Mouse (Mus musculus) CH12.LX (cell line): ENCODE results near the gene Card9. TPM values are rescaled to one million over a fixed set of nuclear protein-coding genes. Genes with fewer than 3 reads are reported as not detected.
A peak's percentile ranks its signal among the peaks of the same experiment; 100 is the strongest.

ENCODE experiments used
- DNase-seq: peaks from one replicate; pipeline ENCODE4 v3.0.0-alpha.2; 2013; ENCODE audit errors: extremely low read depth
- H3K27ac ChIP-seq: 2 replicates; pipeline ENCODE4 v1.5.1; 2012; ENCODE audit warnings: low read depth, mild to moderate bottlenecking, control low read depth, moderate library complexity; ENCODE audit not compliant: insufficient read depth
- H3K27me3 ChIP-seq: replicated peaks from 2 replicates; pipeline ENCODE3; 2012; ENCODE audit warnings: inconsistent platforms
- H3K36me3 ChIP-seq, 2 experiments: replicated peaks in 1 of 2; 2 replicates each; pipeline versions ENCODE3 to v1.6.1; 2012; ENCODE audit warnings: inconsistent platforms in 1 of 2, low read length in 1 of 2, mild to moderate bottlenecking in 1 of 2, mixed read lengths in 1 of 2, moderate library complexity in 1 of 2; ENCODE audit not compliant: control insufficient read depth in 1 of 2, insufficient read depth in 1 of 2
- H3K4me1 ChIP-seq, 2 experiments: 2 replicates each; pipeline ENCODE4 v1.6.1; 2012; ENCODE audit warnings: inconsistent platforms in 1 of 2, moderate library complexity in 1 of 2; ENCODE audit not compliant: insufficient read depth in 2 of 2, control insufficient read depth in 1 of 2
- H3K4me2 ChIP-seq: 2 replicates; pipeline ENCODE4 v1.6.1; 2012; ENCODE audit warnings: low read depth, mild to moderate bottlenecking, control low read depth; ENCODE audit not compliant: poor library complexity, insufficient read depth, severe bottlenecking
- H3K4me3 ChIP-seq, 3 experiments: fragments of 150-350 bp in 1 of 3; sonication (generic) in 1 of 3; replicated peaks in 1 of 3; 2 replicates each; pipeline versions ENCODE3 to v1.5.1; 2011 to 2012; ENCODE audit warnings: low read depth in 2 of 3, low read length in 2 of 3, mild to moderate bottlenecking in 2 of 3, moderate library complexity in 2 of 3, control low read depth in 1 of 3, improper control_type of control experiment in 1 of 3, inconsistent platforms in 1 of 3, mixed read lengths in 1 of 3; ENCODE audit not compliant: poor library complexity in 1 of 3
- H3K79me2 ChIP-seq: replicated peaks from 2 replicates; pipeline ENCODE4 v1.6.1; 2012; ENCODE audit warnings: mild to moderate bottlenecking, moderate library complexity; ENCODE audit not compliant: control insufficient read depth, poor library complexity, insufficient read depth, severe bottlenecking; ENCODE audit errors: extremely low read depth
- H3K9ac ChIP-seq: 2 replicates; pipeline ENCODE4 v1.6.1; 2012; ENCODE audit warnings: low read depth, mild to moderate bottlenecking, control low read depth, moderate library complexity; ENCODE audit not compliant: insufficient read depth
- H3K9me3 ChIP-seq: replicated peaks from 2 replicates; pipeline ENCODE3; 2012; ENCODE audit warnings: low read length, inconsistent platforms, mixed read lengths
- BHLHE40 ChIP-seq: IDR thresholded peaks from 2 replicates; pipeline ENCODE4 v1.6.1; 2011; ENCODE audit warnings: mild to moderate bottlenecking, low read depth, low read length, improper control_type of control experiment
- ELF1 ChIP-seq: IDR thresholded peaks from 2 replicates; pipeline ENCODE4 v1.6.1; 2014; ENCODE audit warnings: low read depth, mild to moderate bottlenecking, inconsistent platforms, low read length, improper control_type of control experiment
- GABPA ChIP-seq: IDR thresholded peaks from 2 replicates; pipeline ENCODE4 v1.6.1; 2012; ENCODE audit warnings: low read depth, low read length, improper control_type of control experiment, inconsistent platforms; ENCODE audit not compliant: insufficient replicate concordance
- MAFK ChIP-seq: IDR thresholded peaks from 2 replicates; pipeline ENCODE4 v1.6.1; 2011; ENCODE audit warnings: low read length, improper control_type of control experiment; ENCODE audit not compliant: insufficient replicate concordance
- MEF2A ChIP-seq: IDR thresholded peaks from 2 replicates; pipeline ENCODE4 v1.6.1; 2014; ENCODE audit warnings: low read depth, mild to moderate bottlenecking, inconsistent platforms, low read length, improper control_type of control experiment, borderline replicate concordance
- PAX5 ChIP-seq: IDR thresholded peaks from 2 replicates; pipeline ENCODE4 v1.6.1; 2012; ENCODE audit warnings: low read length, inconsistent platforms, mixed read lengths
- POLR2A ChIP-seq: IDR thresholded peaks from 2 replicates; pipeline ENCODE4 v1.6.1; 2011; ENCODE audit warnings: low read depth, mild to moderate bottlenecking, improper control_type of control experiment, low read length
- POLR2AphosphoS2 ChIP-seq: IDR thresholded peaks from 2 replicates; pipeline ENCODE4 v1.6.1; 2011; ENCODE audit warnings: low read depth, low read length, improper control_type of control experiment
- USF1 ChIP-seq: IDR thresholded peaks from 2 replicates; pipeline ENCODE4 v1.6.1; 2014; ENCODE audit warnings: low read depth, mild to moderate bottlenecking, inconsistent platforms, low read length, improper control_type of control experiment
- ZKSCAN1 ChIP-seq: IDR thresholded peaks from 2 replicates; pipeline ENCODE4 v1.6.1; 2012; ENCODE audit warnings: low read depth, inconsistent platforms, low read length, improper control_type of control experiment, borderline replicate concordance
- ZMIZ1 ChIP-seq: IDR thresholded peaks from 2 replicates; pipeline ENCODE4 v1.6.1; 2012; ENCODE audit warnings: low read depth, mild to moderate bottlenecking, inconsistent platforms, low read length, improper control_type of control experiment
- ZNF384 ChIP-seq: IDR thresholded peaks from 2 replicates; pipeline ENCODE4 v1.6.1; 2012; ENCODE audit warnings: low read depth, low read length, improper control_type of control experiment, inconsistent platforms
- dilution Hi-C: fragments of 300-500 bp; cut with MboI; formaldehyde crosslinking; loops from 2 replicates; pipeline ENCODE4 v1.14.3; 2020; ENCODE audit warnings: low sequenced_read_pairs; ENCODE audit not compliant: extremely low pct_unique_long_range_greater_than_20kb, extremely low pct_ligation_motif_present
- in situ Hi-C: fragments of 300-500 bp; cut with MboI; formaldehyde crosslinking; loops from 3 replicates; pipeline ENCODE4 v1.14.3; 2019; ENCODE audit warnings: low sequenced_read_pairs, low pct_ligation_motif_present, low pct_unique_long_range_greater_than_20kb, mixed read lengths
- polyA plus RNA-seq: library from polyadenylated mRNA; unstranded; fragments of >175 nt; gene quantifications from 2 replicates; pipeline ENCODE4 v1.2.1, GENCODE M21; 2012; ENCODE audit warnings: low read depth; ENCODE audit not compliant: insufficient read length
- total RNA-seq, 2 experiments: library from RNA; depleted of rRNA; stranded (reverse); fragments of 300-350 nt in 1 of 2; fragments of >200 nt in 1 of 2; gene quantifications; 2 replicates each; pipeline ENCODE4 v1.2.3; 2012 to 2014

The Card9 gene
- total and polyA plus RNA-seq, 3 experiments, result 0.32 to 0.44 (median 0.42) TPM

- peaks cover 0 to 12% of the 10 kb centered on the region in 2 experiments; a peak in 1 of 4 replicates for H3K4me1 ChIP-seq
- no peaks in the 10 kb centered on the region for H3K27me3 ChIP-seq
- no peak overlapping the region for H3K27ac ChIP-seq
- no peak overlapping the region for H3K4me2 ChIP-seq
- no peak overlapping the region for H3K4me3 ChIP-seq
- no peak for DNase-seq
- H3K9ac ChIP-seq, result no peak overlapping the region
- dilution Hi-C loops, result no loop called here
- peaks cover 69 to 87% of the 10 kb centered on the region in 2 experiments for H3K36me3 ChIP-seq
- no peaks in the 10 kb centered on the region for H3K79me2 ChIP-seq
- TF ChIP-seq PAX5, result no peak
- no peak for TF ChIP-seq GABPA
- TF ChIP-seq MEF2A, result no peak
- TF ChIP-seq USF1, result no peak
- TF ChIP-seq MAFK, result no peak
- H3K9me3 ChIP-seq, result no peaks in the 10 kb centered on the region
- in situ Hi-C loops, result no loop called here
Measured at GRCm38 (mm10) chr2:26400296-26400695, 39.6 kb upstream of the Card9 start.

GRCm38 (mm10) chr2:26399647-26400046 lies 38.9 kb upstream of the Card9 start:
- no peak for TF ChIP-seq POLR2A
- no peak for TF ChIP-seq ZKSCAN1
- no peak; the same call in 1 of the 2 replicates for TF ChIP-seq ZMIZ1
- TF ChIP-seq ZNF384, result no peak
- TF ChIP-seq ELF1, result no peak
- 0 out of 2 replicates have a peak, but pooled peaks have one; percentile 30 for TF ChIP-seq POLR2AphosphoS2
- TF ChIP-seq BHLHE40, result no peak
- TF ChIP-seq MAFK, result no peak
- in situ Hi-C loops, result no loop called here
- DNase-seq, result no peak
- Histone ChIP-seq H3K4me1 (peaks cover 0 to 8% of the 10 kb centered on the region in 2 experiments; a peak in 1 of 4 replicates), H3K4me2 (no peak overlapping the region), H3K9ac (no peak overlapping the region), H3K27me3 (no peaks in the 10 kb centered on the region), H3K27ac (no peak overlapping the region), H3K79me2 (no peaks in the 10 kb centered on the region), H3K9me3 (no peaks in the 10 kb centered on the region), H3K36me3 (peaks cover 75 to 87% of the 10 kb centered on the region in 2 experiments), H3K4me3 (no peak overlapping the region)
- dilution Hi-C loops, result no loop called here

GRCm38 (mm10) chr2:26398978-26399377 lies 38.3 kb upstream of the Card9 start:
- dilution Hi-C loops, result no loop called here
- peaks cover 0 to 6% of the 10 kb centered on the region in 2 experiments; a peak in 1 of 4 replicates for H3K4me1 ChIP-seq
- H3K9ac ChIP-seq, result no peak overlapping the region
- no peak overlapping the region for H3K4me3 ChIP-seq
- H3K27ac ChIP-seq, result no peak overlapping the region
- no peaks in the 10 kb centered on the region for H3K9me3 ChIP-seq
- no peak overlapping the region for H3K4me2 ChIP-seq
- no peak for TF ChIP-seq ELF1
- in situ Hi-C loops, result no loop called here
- no peaks in the 10 kb centered on the region for H3K27me3 ChIP-seq
- no peak for DNase-seq
- H3K79me2 ChIP-seq, result no peaks in the 10 kb centered on the region
- peaks cover 81 to 92% of the 10 kb centered on the region in 2 experiments for H3K36me3 ChIP-seq
